Mouse (Mus musculus): ENCODE measurements around the gene Klk1. TPM values are rescaled to one million over a fixed set of nuclear protein-coding genes. Genes with fewer than 3 reads are reported as not detected.

Gene Klk1
- polyA plus RNA-seq (2015; fragmentation: Illumina TruSeq; extraction: RNeasy Lipid Tissue Mini Kit (QIAGEN cat#74804); ENCODE audit: insufficient read depth, low replicate concordance): 8.8 TPM

DNA sequence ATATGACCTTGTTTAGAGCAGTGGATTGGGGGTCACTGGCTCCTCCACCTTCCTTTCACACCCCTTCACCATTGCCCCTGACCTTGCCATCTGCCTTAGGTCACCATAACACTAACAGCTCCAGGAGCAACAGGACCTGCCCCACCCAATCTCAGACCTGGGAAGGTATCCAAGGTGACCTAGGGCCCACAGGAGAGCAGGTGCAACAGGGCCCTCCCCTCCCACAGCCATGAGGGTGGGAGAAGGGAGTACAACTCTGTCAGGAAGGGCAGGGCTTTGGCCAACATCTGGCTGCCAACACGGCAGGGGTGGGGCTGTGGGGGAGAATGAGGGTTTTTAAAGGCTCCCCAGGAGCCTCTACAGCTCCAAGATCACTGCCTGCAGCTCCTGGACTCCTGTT, at the start of gene Klk1:
Gene Klk1, plus strand, starts transcription at position 285 of the 400 bp plus-strand sequence.

GRCm38 (mm10) chr7:44187936-44188335, 37.2 kb upstream of the Klk1 start, which contains the start of gene Klk1b24:
Gene Klk1b24, plus strand, starts transcription at chr7:44188236.

GRCm38 (mm10) chr7:44197891-44198290, 27.3 kb upstream of the Klk1 start, which contains the start of gene Klk1b3:
Gene Klk1b3, plus strand, starts transcription at chr7:44198191.

GRCm38 (mm10) chr7:44207135-44207534, 18.0 kb upstream of the Klk1 start, which contains the start of gene Klk1b4:
Gene Klk1b4, plus strand, starts transcription at chr7:44207435.

DNA sequence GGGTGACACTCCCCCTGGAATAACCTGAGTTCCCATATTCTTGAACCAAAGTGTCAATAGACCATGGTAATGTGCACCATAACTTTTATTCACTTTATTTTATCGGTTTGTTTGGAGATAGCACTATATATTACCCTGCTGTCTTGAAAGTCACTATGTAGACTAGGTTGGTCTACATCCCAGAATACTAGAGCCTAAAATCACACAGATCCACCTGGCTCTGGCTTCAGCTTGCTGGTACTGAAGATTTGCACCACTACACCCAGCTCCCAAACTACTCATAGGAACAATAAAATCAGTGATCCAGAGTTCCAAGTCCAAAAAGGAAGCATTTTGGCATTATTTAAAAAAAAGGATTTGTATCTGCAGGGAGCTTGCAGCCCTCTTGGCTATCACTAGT, 9.5 kb upstream of the Klk1 start, which contains the start of gene Klk1b5:
Gene Klk1b5, plus strand, starts transcription at position 301 of the 400 bp plus-strand sequence.

GRCm38 (mm10) chr7:44235909-44236308, 10.7 kb downstream of the Klk1 start, which contains the start of gene Gm36864:
Gene Gm36864, plus strand, starts transcription at chr7:44236177.

DNA sequence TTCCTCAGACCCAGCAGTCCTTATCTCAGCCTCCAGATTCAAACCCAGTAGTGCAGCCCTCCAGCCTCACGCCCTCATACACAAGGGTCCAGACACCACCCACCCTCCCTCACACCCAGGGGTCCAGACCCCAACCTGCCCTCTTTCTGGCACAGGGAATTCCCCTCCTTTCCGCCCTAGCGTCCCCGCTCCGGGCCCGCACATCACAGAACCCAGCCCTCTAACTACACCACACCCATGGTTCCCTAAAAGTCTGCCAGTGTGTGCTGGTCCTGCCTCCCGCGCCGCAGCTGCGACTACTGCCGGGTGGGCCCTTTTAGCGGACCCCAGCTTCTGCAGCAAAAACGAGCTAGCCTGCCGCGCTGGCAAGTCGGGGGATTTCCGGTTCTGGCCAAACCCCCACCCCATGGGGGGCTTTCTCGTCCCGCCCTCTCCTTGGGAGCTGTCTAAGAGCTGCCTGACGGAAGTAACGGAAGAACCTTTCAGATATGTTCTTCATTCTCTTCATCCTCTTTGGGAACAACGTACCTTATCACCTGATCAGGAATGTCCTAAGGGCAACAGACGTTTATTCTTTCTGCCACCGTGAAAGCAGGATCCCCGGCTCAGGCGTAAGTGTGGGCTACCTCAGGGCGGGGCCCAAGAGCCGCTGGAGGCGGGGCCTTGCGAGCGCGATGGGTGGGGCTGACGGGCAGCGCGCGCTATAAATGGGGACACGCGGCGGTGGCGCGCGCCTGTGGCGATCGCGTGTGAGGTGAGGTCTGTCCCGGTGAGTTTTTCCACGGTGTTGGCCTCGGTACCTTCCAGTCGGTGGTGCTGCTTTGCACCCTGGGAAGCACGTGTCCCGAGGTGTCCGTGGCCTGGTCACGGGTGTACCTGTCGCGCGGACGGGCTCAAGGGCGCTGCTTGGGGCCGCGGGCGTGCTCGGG, 21.2 kb downstream of the Klk1 start, which contains the start of the genes 1700028J19Rik and 2410002F23Rik:
Gene 1700028J19Rik, minus strand, starts transcription at position 641 of the 929 bp plus-strand sequence.
Gene 2410002F23Rik, plus strand, starts transcription at position 668 of the 929 bp plus-strand sequence.

DNA sequence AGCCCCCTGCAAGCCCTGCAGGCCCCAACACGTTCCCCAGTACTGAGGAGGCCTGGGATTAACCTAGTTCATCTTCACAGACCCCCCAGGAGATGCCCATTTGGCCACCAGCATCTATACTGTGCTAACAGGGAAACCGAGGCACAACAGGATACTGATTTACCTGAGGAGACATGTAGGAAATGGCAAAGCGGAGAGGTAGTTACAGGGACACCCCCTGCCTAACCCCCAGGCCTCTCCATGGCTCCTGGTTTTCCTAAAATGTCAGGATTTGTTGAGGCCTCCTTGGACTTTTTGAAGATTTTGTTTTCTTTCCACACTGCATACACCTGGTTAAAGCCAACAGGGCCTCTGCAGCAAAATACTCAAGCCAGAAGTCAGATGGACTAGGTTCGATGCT, 32.1 kb downstream of the Klk1 start, which contains the start of gene Acp4:
Gene Acp4, minus strand, starts transcription at position 101 of the 400 bp plus-strand sequence.

GRCm38 (mm10) chr7:44261147-44261546, 36.0 kb downstream of the Klk1 start, which contains the start of gene Gm15517:
Gene Gm15517, plus strand, starts transcription at chr7:44261447.

Other genes starting within 250 kb of the Klk1 start
- gene Klk1b9, start 249.3 kb upstream of the Klk1 start, polyA plus RNA-seq (2015; fragmentation: Illumina TruSeq; extraction: RNeasy Lipid Tissue Mini Kit (QIAGEN cat#74804); ENCODE audit: insufficient read depth, low replicate concordance): not detected
- not detected for gene Klk1b11, start 229.5 kb upstream of the Klk1 start, polyA plus RNA-seq (2015; fragmentation: Illumina TruSeq; extraction: RNeasy Lipid Tissue Mini Kit (QIAGEN cat#74804); ENCODE audit: insufficient read depth, low replicate concordance)
- not detected for gene Klk1b26, start 213.2 kb upstream of the Klk1 start, polyA plus RNA-seq (2015; fragmentation: Illumina TruSeq; extraction: RNeasy Lipid Tissue Mini Kit (QIAGEN cat#74804); ENCODE audit: insufficient read depth, low replicate concordance)
- gene Klk1b27, start 173.1 kb upstream of the Klk1 start, polyA plus RNA-seq (2015; fragmentation: Illumina TruSeq; extraction: RNeasy Lipid Tissue Mini Kit (QIAGEN cat#74804); ENCODE audit: insufficient read depth, low replicate concordance): 1.4 TPM
- not detected for gene Klk1b21, start 123.0 kb upstream of the Klk1 start, polyA plus RNA-seq (2015; fragmentation: Illumina TruSeq; extraction: RNeasy Lipid Tissue Mini Kit (QIAGEN cat#74804); ENCODE audit: insufficient read depth, low replicate concordance)
- gene Klk1b22, start 112.7 kb upstream of the Klk1 start, polyA plus RNA-seq (2015; fragmentation: Illumina TruSeq; extraction: RNeasy Lipid Tissue Mini Kit (QIAGEN cat#74804); ENCODE audit: insufficient read depth, low replicate concordance): not detected
- not detected for gene Klk1b16, start 88.6 kb upstream of the Klk1 start, polyA plus RNA-seq (2015; fragmentation: Illumina TruSeq; extraction: RNeasy Lipid Tissue Mini Kit (QIAGEN cat#74804); ENCODE audit: insufficient read depth, low replicate concordance)
- gene Klk1b24, start 37.1 kb upstream of the Klk1 start, polyA plus RNA-seq (2015; fragmentation: Illumina TruSeq; extraction: RNeasy Lipid Tissue Mini Kit (QIAGEN cat#74804); ENCODE audit: insufficient read depth, low replicate concordance): not detected
- not detected for gene Klk1b3, start 27.2 kb upstream of the Klk1 start, polyA plus RNA-seq (2015; fragmentation: Illumina TruSeq; extraction: RNeasy Lipid Tissue Mini Kit (QIAGEN cat#74804); ENCODE audit: insufficient read depth, low replicate concordance)
- gene Klk1b4, start 17.9 kb upstream of the Klk1 start, polyA plus RNA-seq (2015; fragmentation: Illumina TruSeq; extraction: RNeasy Lipid Tissue Mini Kit (QIAGEN cat#74804); ENCODE audit: insufficient read depth, low replicate concordance): not detected
- gene Klk1b5, start 9.4 kb upstream of the Klk1 start, polyA plus RNA-seq (2015; fragmentation: Illumina TruSeq; extraction: RNeasy Lipid Tissue Mini Kit (QIAGEN cat#74804); ENCODE audit: insufficient read depth, low replicate concordance): not detected
- not detected for gene Gm36864, start 10.8 kb downstream of the Klk1 start, polyA plus RNA-seq (2015; fragmentation: Illumina TruSeq; extraction: RNeasy Lipid Tissue Mini Kit (QIAGEN cat#74804); ENCODE audit: insufficient read depth, low replicate concordance)
- 0.84 TPM for gene 1700028J19Rik, start 21.3 kb downstream of the Klk1 start, polyA plus RNA-seq (2015; fragmentation: Illumina TruSeq; extraction: RNeasy Lipid Tissue Mini Kit (QIAGEN cat#74804); ENCODE audit: insufficient read depth, low replicate concordance)
- 112 TPM for gene 2410002F23Rik, start 21.4 kb downstream of the Klk1 start, polyA plus RNA-seq (2015; fragmentation: Illumina TruSeq; extraction: RNeasy Lipid Tissue Mini Kit (QIAGEN cat#74804); ENCODE audit: insufficient read depth, low replicate concordance)
- gene Acp4, start 32.0 kb downstream of the Klk1 start, polyA plus RNA-seq (2015; fragmentation: Illumina TruSeq; extraction: RNeasy Lipid Tissue Mini Kit (QIAGEN cat#74804); ENCODE audit: insufficient read depth, low replicate concordance): not detected
- gene Gm15517, start 36.1 kb downstream of the Klk1 start, polyA plus RNA-seq (2015; fragmentation: Illumina TruSeq; extraction: RNeasy Lipid Tissue Mini Kit (QIAGEN cat#74804); ENCODE audit: insufficient read depth, low replicate concordance): not detected
- 2.6 TPM for gene Clec11a, start 81.5 kb downstream of the Klk1 start, polyA plus RNA-seq (2015; fragmentation: Illumina TruSeq; extraction: RNeasy Lipid Tissue Mini Kit (QIAGEN cat#74804); ENCODE audit: insufficient read depth, low replicate concordance)
- 1.8 TPM for gene Shank1, start 84.9 kb downstream of the Klk1 start, polyA plus RNA-seq (2015; fragmentation: Illumina TruSeq; extraction: RNeasy Lipid Tissue Mini Kit (QIAGEN cat#74804); ENCODE audit: insufficient read depth, low replicate concordance)
- 0.28 TPM for gene Syt3, start 158.7 kb downstream of the Klk1 start, polyA plus RNA-seq (2015; fragmentation: Illumina TruSeq; extraction: RNeasy Lipid Tissue Mini Kit (QIAGEN cat#74804); ENCODE audit: insufficient read depth, low replicate concordance)
- not detected for gene 1700008O03Rik, start 160.5 kb downstream of the Klk1 start, polyA plus RNA-seq (2015; fragmentation: Illumina TruSeq; extraction: RNeasy Lipid Tissue Mini Kit (QIAGEN cat#74804); ENCODE audit: insufficient read depth, low replicate concordance)
- gene Lrrc4b, start 203.7 kb downstream of the Klk1 start, polyA plus RNA-seq (2015; fragmentation: Illumina TruSeq; extraction: RNeasy Lipid Tissue Mini Kit (QIAGEN cat#74804); ENCODE audit: insufficient read depth, low replicate concordance): not detected
- not detected for gene Aspdh, start 240.0 kb downstream of the Klk1 start, polyA plus RNA-seq (2015; fragmentation: Illumina TruSeq; extraction: RNeasy Lipid Tissue Mini Kit (QIAGEN cat#74804); ENCODE audit: insufficient read depth, low replicate concordance)
- gene Josd2, start 242.6 kb downstream of the Klk1 start, polyA plus RNA-seq (2015; fragmentation: Illumina TruSeq; extraction: RNeasy Lipid Tissue Mini Kit (QIAGEN cat#74804); ENCODE audit: insufficient read depth, low replicate concordance): 22.8 TPM

All from spleen, adult 10 weeks (tissue).